Mouse (Mus musculus): ENCODE measurements around the gene Olfr215. TPM values are rescaled to one million over a fixed set of nuclear protein-coding genes. Genes with fewer than 3 reads are reported as not detected.
"Not testable (repeated sequence)": the region's sequence is repeated elsewhere in the genome, so short reads cannot be mapped to it uniquely, and the experiment has no call there.

The Olfr215 gene
- not detected in 2 replicates for polyA plus RNA-seq (2014; fragmentation: Nextera tagmentation; extraction: Ambion mirVana)

DNA sequence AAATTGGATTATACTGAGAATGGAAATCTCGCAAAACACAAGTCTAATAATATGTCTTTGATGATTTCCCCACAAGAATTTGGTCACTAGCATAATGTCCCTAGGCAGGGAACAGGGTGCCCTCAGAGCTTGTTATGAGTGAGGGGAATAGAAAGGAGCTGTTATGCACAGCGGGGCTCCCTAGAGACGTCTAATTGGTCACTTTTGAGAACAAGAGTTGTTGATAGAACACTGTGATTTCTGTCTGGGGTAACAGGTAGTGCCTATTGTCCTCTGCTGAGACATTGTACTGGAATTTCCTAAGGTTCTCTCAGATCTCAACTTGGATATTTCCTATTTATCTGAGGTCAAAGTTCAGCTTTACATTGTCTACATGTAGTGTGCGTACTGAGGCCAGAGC is at the start of gene Olfr215:
TSS of gene Olfr215 (minus strand) at position 101 of the 400 bp plus-strand sequence.
- WGBS, result 60% methylated on average over 4 of the region's 4 CpGs

DNA sequence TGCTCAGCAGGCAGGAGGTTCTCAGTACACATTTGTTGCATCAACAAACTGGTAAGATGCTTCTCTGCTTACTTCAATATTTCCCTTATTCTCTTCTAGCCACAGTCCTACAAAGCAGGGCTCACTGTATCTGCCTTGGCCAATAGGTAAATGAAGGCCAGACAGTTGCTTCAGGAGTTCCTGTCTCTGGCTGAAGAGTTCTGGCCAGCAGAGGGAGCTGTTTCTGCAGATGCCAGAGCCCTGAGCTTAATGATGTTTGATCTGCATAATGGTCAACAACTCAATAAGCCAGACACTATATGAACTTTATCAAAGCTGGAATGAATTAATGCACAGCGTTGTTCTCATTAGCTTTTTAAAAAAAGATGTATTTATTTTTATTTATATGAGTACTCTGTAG is 48.1 kb upstream of the Olfr215 start:
- H3K9ac ChIP-seq (ENCODE audit: low read depth, low read length), result no peak overlapping the region
- H3K9me3 ChIP-seq (ENCODE audit: control insufficient read depth, low read length), result no peaks in the 10 kb centered on the region
- H3K27me3 ChIP-seq (replicated peaks; ENCODE audit: control insufficient read depth, insufficient read depth, low read length), result no peaks in the 10 kb centered on the region
- peaks cover 1% of the 10 kb centered on the region; the same call in 1 of the 2 replicates for H3K36me3 ChIP-seq (ENCODE audit: control insufficient read depth, insufficient read depth, low read length)
- H3K4me1 ChIP-seq (ENCODE audit: control insufficient read depth, insufficient read depth, low read length), result 0 out of 2 replicates have a peak, but pooled peaks cover 3% of the 10 kb centered on the region
- ATAC-seq (ENCODE audit: low read depth) (no peak), DNase-seq (ENCODE audit: low spot score) (peak; percentile 72)
- no peak overlapping the region for H3K4me2 ChIP-seq (ENCODE audit: low read depth, low read length)
- no peak overlapping the region for H3K4me3 ChIP-seq (ENCODE audit: low read depth, low read length)
- no peak overlapping the region for H3K27ac ChIP-seq (replicated peaks; ENCODE audit: low read depth, low read length)
- 56% methylated on average over 1 of the region's 1 CpGs for WGBS

More for the DNA sequence above, at the start of gene Olfr215:
- Histone ChIP-seq H3K27ac (replicated peaks; ENCODE audit: low read depth, low read length) (no peak within 1 kb of the TSS), H3K4me2 (ENCODE audit: low read depth, low read length) (no peak within 1 kb of the TSS), H3K4me1 (ENCODE audit: control insufficient read depth, insufficient read depth, low read length) (no peaks in the 10 kb centered on the region), H3K4me3 (ENCODE audit: low read depth, low read length) (no peak within 1 kb of the TSS), H3K9me3 (ENCODE audit: control insufficient read depth, low read length) (no peaks in the 10 kb centered on the region), H3K9ac (ENCODE audit: low read depth, low read length) (no peak within 1 kb of the TSS), H3K36me3 (ENCODE audit: control insufficient read depth, insufficient read depth, low read length) (no peaks in the 10 kb centered on the region), H3K27me3 (replicated peaks; ENCODE audit: control insufficient read depth, insufficient read depth, low read length) (no peaks in the 10 kb centered on the region)
- ATAC-seq (ENCODE audit: low read depth), result no peak
- peak; percentile 3 for DNase-seq (ENCODE audit: low spot score)

DNA sequence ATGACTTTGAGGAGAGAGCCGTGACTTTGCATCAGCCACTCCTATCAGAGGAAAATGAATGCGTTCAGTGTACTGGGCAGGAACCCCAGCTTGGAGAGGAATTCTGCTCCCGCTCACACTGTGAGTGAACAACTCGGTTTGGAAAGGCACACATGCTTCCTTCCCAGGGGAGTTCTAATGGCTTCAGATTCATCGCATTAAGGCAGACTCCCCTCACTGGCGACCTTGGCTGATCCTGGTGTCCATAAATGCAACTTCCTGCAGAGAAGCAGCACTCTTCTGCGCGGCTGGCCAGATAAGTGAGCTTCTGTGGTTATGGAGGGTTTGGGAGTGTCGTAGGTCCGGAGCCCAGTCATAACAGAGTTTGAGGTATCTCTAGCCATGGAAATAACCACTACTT is 45.8 kb upstream of the Olfr215 start:
- Histone ChIP-seq H3K4me1 (ENCODE audit: control insufficient read depth, insufficient read depth, low read length) (0 out of 2 replicates have a peak, but pooled peaks cover 3% of the 10 kb centered on the region), H3K9me3 (ENCODE audit: control insufficient read depth, low read length) (no peaks in the 10 kb centered on the region), H3K4me2 (ENCODE audit: low read depth, low read length) (no peak overlapping the region), H3K36me3 (ENCODE audit: control insufficient read depth, insufficient read depth, low read length) (peaks cover 12% of the 10 kb centered on the region), H3K4me3 (ENCODE audit: low read depth, low read length) (no peak overlapping the region), H3K27ac (replicated peaks; ENCODE audit: low read depth, low read length) (no peak overlapping the region), H3K27me3 (replicated peaks; ENCODE audit: control insufficient read depth, insufficient read depth, low read length) (no peaks in the 10 kb centered on the region), H3K9ac (ENCODE audit: low read depth, low read length) (no peak overlapping the region)
- DNase-seq (ENCODE audit: low spot score) (no peak), ATAC-seq (ENCODE audit: low read depth) (no peak)
- WGBS, result 84% methylated on average over 10 of the region's 10 CpGs

DNA sequence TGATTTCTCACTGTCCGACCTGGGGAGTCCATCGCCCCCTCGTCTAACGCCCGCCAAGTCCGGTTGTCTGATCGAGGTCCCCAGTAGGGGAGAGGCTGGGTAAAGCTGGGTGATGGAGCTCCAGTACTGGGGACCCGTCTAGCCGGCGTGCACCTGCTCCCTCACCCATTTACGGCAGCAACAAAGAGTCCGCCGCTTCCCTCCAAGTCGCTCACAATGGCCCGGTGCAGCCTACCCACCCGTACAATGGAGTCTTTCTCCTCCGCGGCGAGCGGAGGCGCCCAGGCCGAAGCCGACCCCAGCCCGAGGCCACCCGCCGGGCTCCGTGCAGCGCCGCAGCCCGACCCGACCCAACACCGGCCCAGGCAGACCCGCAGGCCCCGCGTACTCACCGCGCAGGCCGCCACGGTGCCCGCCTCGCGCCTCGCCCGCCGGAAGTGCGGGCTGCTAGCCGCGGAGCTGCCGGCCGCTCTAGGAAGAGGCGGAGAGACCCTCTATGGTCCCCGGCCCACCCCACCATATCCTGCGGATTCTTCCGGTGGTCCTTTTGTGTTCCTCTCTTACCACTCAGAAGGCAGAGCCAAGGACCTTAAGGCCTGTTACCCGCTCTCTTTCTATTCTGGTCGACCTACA is 44.7 kb upstream of the Olfr215 start, which contains the start of gene Zfp422:
TSS of gene Zfp422 (minus strand) at position 461 of the 633 bp plus-strand sequence.
- H3K4me1 ChIP-seq (ENCODE audit: control insufficient read depth, insufficient read depth, low read length), result 0 out of 2 replicates have a peak, but pooled peaks cover 3% of the 10 kb centered on the region
- peaks cover 17% of the 10 kb centered on the region for H3K36me3 ChIP-seq (ENCODE audit: control insufficient read depth, insufficient read depth, low read length)
- DNase-seq (ENCODE audit: low spot score) (peak; percentile 91), ATAC-seq (ENCODE audit: low read depth) (peak; percentile 96)
- WGBS, result under 1% methylated on average over 26 of the region's 56 CpGs
- peak within 1 kb of the TSS; percentile 98 for H3K9ac ChIP-seq (ENCODE audit: low read depth, low read length)
- no peaks in the 10 kb centered on the region for H3K27me3 ChIP-seq (replicated peaks; ENCODE audit: control insufficient read depth, insufficient read depth, low read length)
- H3K4me3 ChIP-seq (ENCODE audit: low read depth, low read length), result peak within 1 kb of the TSS; percentile 87
- H3K27ac ChIP-seq (replicated peaks; ENCODE audit: low read depth, low read length), result peak within 1 kb of the TSS; percentile 91
- H3K4me2 ChIP-seq (ENCODE audit: low read depth, low read length), result peak within 1 kb of the TSS; percentile 65
- no peaks in the 10 kb centered on the region for H3K9me3 ChIP-seq (ENCODE audit: control insufficient read depth, low read length)

DNA sequence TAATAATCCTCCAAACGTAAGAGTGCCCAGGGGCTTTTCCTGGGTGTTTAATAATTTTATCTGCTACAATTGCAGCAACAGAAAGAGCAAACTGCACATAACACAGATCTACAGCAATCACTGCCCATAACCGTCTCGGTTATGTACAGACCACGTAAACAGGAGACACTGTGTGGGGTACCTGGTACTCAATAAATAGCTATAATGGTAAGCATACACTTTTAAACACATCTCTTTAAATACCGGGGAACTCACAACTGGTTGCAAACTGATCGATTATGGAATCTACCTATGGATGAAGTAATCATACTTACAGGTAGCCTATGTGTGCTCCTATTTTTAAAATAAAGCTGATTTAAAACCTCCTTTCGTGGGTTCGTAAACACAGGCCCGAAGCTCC is 44.1 kb upstream of the Olfr215 start:
- peak overlapping the region; percentile 98 for H3K9ac ChIP-seq (ENCODE audit: low read depth, low read length)
- peak overlapping the region; percentile 91 for H3K27ac ChIP-seq (replicated peaks; ENCODE audit: low read depth, low read length)
- H3K4me2 ChIP-seq (ENCODE audit: low read depth, low read length), result peak overlapping the region; percentile 65
- no peak for ATAC-seq (ENCODE audit: low read depth)
- no peak for DNase-seq (ENCODE audit: low spot score)
- 0 out of 2 replicates have a peak, but pooled peaks cover 3% of the 10 kb centered on the region for H3K4me1 ChIP-seq (ENCODE audit: control insufficient read depth, insufficient read depth, low read length)
- peak overlapping the region; percentile 87 for H3K4me3 ChIP-seq (ENCODE audit: low read depth, low read length)
- H3K27me3 ChIP-seq (replicated peaks; ENCODE audit: control insufficient read depth, insufficient read depth, low read length), result no peaks in the 10 kb centered on the region
- H3K9me3 ChIP-seq (ENCODE audit: control insufficient read depth, low read length), result no peaks in the 10 kb centered on the region
- H3K36me3 ChIP-seq (ENCODE audit: control insufficient read depth, insufficient read depth, low read length), result peaks cover 17% of the 10 kb centered on the region
- 13% methylated on average over 9 of the region's 9 CpGs for WGBS

DNA sequence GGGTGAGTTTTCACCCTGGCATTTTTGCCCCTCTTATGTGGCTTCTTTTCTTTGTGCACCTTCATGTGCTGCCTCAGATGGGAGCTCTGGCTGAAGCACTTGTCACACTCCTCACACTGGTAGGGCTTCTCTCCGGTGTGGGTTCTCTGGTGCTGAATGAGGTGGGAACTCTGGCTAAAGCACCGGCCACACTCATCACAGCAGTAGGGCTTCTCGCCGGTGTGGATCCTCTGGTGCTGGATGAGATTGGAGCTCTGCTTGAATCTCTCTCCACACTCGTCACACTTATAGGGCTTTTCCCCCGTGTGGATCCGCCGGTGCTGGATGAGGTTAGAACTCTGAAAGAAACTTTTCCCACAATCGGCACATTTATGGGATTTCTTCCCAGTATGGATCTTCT is 42.4 kb upstream of the Olfr215 start:
- H3K4me2 ChIP-seq (ENCODE audit: low read depth, low read length); ATAC-seq (ENCODE audit: low read depth); H3K9ac ChIP-seq (ENCODE audit: low read depth, low read length); H3K4me1 ChIP-seq (ENCODE audit: control insufficient read depth, insufficient read depth, low read length); H3K9me3 ChIP-seq (ENCODE audit: control insufficient read depth, low read length); DNase-seq (ENCODE audit: low spot score); H3K27me3 ChIP-seq (replicated peaks; ENCODE audit: control insufficient read depth, insufficient read depth, low read length); H3K27ac ChIP-seq (replicated peaks; ENCODE audit: low read depth, low read length); H3K4me3 ChIP-seq (ENCODE audit: low read depth, low read length): not testable (repeated sequence)
- H3K36me3 ChIP-seq (ENCODE audit: control insufficient read depth, insufficient read depth, low read length), result peaks cover 17% of the 10 kb centered on the region
- WGBS, result 97% methylated on average over 9 of the region's 9 CpGs

DNA sequence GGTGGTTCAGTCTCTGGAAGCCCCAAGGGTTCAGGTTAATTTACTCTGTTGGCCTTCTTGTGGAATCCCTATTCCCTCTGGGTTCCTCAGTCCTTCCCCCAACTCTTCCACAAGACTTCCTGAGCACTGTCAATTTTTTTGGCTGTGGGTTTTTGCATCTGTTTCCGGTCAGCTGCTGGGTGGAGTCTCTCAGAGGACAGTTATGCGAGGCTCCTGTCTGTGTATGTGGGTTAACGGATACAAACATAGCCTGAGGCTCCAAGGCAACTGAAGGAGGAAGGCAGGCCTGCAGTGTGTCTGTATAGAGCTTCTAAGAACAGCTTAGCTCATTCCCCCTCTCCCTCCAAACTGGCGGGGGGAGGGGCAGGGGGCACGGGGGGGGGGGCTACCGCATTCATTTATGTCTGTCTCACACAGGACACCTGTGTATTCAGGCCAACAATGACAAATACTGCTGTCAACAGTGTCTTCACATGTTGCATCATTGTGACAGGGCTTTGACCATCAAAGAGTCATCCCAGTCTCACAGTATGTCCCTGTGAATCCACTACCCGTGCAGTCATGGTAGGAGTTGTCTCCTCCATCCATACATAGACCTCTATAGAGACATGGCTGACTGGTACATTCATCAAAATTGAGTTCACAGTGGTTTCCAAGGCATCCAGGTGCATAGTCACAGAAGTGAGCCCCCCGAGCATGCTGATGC is 37.5 kb upstream of the Olfr215 start:
- WGBS, result 48% methylated on average over 8 of the region's 8 CpGs
- Histone ChIP-seq H3K9me3 (ENCODE audit: control insufficient read depth, low read length) (no peaks in the 10 kb centered on the region), H3K4me1 (ENCODE audit: control insufficient read depth, insufficient read depth, low read length) (no peaks in the 10 kb centered on the region), H3K4me3 (ENCODE audit: low read depth, low read length) (no peak overlapping the region), H3K4me2 (ENCODE audit: low read depth, low read length) (no peak overlapping the region), H3K36me3 (ENCODE audit: control insufficient read depth, insufficient read depth, low read length) (peaks cover 9% of the 10 kb centered on the region), H3K27ac (replicated peaks; ENCODE audit: low read depth, low read length) (no peak overlapping the region), H3K9ac (ENCODE audit: low read depth, low read length) (no peak overlapping the region), H3K27me3 (replicated peaks; ENCODE audit: control insufficient read depth, insufficient read depth, low read length) (no peaks in the 10 kb centered on the region)
- DNase-seq (ENCODE audit: low spot score), result peak; percentile 33
- ATAC-seq (ENCODE audit: low read depth), result peak; percentile 53; the same call in 1 of the 2 replicates

DNA sequence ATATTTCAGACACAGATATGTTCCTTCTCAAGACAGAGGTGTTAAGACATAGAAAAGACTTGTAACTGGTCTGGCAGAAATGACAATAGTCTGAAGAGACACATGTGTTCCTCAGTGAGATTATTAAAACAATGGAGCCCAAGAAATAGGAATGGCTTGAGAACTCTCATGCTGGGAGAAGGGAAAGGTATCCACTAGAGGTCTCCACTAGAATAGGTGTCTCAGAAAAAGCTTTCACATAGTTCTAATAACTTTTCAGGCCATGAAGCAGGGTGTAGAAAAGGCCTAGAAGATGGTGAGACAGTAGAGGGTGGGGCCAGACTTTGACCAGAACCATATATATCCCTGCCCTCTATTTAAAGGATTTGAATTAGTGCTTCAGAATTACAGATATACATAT is 34.1 kb upstream of the Olfr215 start:
- H3K27me3 ChIP-seq (replicated peaks; ENCODE audit: control insufficient read depth, insufficient read depth, low read length), result no peaks in the 10 kb centered on the region
- no peak overlapping the region for H3K4me3 ChIP-seq (ENCODE audit: low read depth, low read length)
- H3K4me2 ChIP-seq (ENCODE audit: low read depth, low read length), result no peak overlapping the region
- no peak overlapping the region for H3K27ac ChIP-seq (replicated peaks; ENCODE audit: low read depth, low read length)
- no peaks in the 10 kb centered on the region for H3K4me1 ChIP-seq (ENCODE audit: control insufficient read depth, insufficient read depth, low read length)
- no peaks in the 10 kb centered on the region for H3K36me3 ChIP-seq (ENCODE audit: control insufficient read depth, insufficient read depth, low read length)
- no peaks in the 10 kb centered on the region for H3K9me3 ChIP-seq (ENCODE audit: control insufficient read depth, low read length)
- DNase-seq (ENCODE audit: low spot score), result no peak
- ATAC-seq (ENCODE audit: low read depth), result no peak
- H3K9ac ChIP-seq (ENCODE audit: low read depth, low read length), result no peak overlapping the region
